Mouse (Mus musculus): ENCODE results near the gene Gm10100. TPM values are rescaled to one million over a fixed set of nuclear protein-coding genes. Genes with fewer than 3 reads are reported as not detected.
"Not testable (repeated sequence)": the region's sequence is repeated elsewhere in the genome, so short reads cannot be mapped to it uniquely, and the experiment has no call there.

Gene Gm10100
- not detected in 2 replicates for polyA plus RNA-seq (2016; fragmentation: Nextera tagmentation; extraction: Ambion mirVana)

DNA sequence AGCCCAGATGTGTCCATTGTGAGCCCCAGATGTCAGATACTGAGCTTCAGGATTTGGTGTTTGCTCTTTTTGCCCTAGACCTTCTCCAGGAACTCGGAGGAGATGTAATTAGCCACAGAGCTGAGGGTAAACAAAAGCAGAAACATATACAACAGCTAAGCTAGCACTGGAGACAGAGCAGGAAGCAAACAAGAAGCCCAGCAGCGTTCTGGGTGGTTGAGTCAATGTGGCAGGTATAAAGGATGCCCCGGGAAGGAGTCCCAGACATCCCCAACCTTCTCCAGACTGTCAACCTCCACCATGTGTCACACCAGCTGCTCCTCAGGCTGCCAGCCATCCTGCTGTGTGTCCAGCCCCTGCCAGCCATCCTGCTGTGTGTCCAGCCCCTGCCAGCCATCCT lies at the start of gene Gm10100:
Gene Gm10100 (plus strand): TSS at position 301 of the 400 bp plus-strand sequence.
- H3K4me3 ChIP-seq (replicated peaks), result no peak within 1 kb of the TSS
- no peak within 1 kb of the TSS for H3K9ac ChIP-seq
- no peaks in the 10 kb centered on the region for H3K9me3 ChIP-seq
- H3K27ac ChIP-seq, result no peak within 1 kb of the TSS
- 32% methylated on average over 3 of the region's 3 CpGs for WGBS
- no peaks in the 10 kb centered on the region for H3K36me3 ChIP-seq (replicated peaks)
- ATAC-seq (ENCODE audit: low FRiP score), result no peak
- H3K4me1 ChIP-seq, result no peaks in the 10 kb centered on the region
- H3K27me3 ChIP-seq, result no peaks in the 10 kb centered on the region
- no peak within 1 kb of the TSS for H3K4me2 ChIP-seq

DNA sequence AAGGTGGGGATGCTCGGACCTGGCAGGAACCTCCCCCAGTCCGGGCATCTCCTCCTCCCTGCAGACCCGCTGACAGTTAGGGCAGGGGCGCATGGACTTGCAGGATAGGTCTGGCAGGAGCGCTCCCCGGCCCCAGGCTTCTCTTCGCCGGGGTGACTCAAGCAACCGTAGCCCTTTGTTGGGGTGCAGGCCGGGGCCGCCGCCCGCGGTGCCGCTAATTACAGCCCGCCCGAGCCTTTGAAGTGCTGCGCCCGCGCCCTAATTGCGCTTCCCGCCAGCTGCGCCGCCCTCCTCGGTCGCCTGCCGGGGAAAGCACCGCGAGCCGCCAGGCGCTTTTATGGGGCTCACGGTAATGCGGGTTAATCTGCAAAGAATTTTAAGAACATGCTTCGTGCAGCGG lies 48.7 kb upstream of the Gm10100 start:
- ATAC-seq (ENCODE audit: low FRiP score), result peak; percentile 72
- Histone ChIP-seq H3K36me3 (replicated peaks) (no peaks in the 10 kb centered on the region), H3K4me1 (peaks cover 22% of the 10 kb centered on the region), H3K27ac (peak overlapping the region; percentile 36; the same call in 1 of the 2 replicates), H3K4me2 (peak overlapping the region; percentile 59), H3K27me3 (peaks cover 47% of the 10 kb centered on the region), H3K4me3 (replicated peaks) (peak overlapping the region; percentile 28), H3K9ac (peak overlapping the region; percentile 2; the same call in 1 of the 2 replicates), H3K9me3 (no peaks in the 10 kb centered on the region)
- under 1% methylated on average over 35 of the region's 35 CpGs for WGBS

DNA sequence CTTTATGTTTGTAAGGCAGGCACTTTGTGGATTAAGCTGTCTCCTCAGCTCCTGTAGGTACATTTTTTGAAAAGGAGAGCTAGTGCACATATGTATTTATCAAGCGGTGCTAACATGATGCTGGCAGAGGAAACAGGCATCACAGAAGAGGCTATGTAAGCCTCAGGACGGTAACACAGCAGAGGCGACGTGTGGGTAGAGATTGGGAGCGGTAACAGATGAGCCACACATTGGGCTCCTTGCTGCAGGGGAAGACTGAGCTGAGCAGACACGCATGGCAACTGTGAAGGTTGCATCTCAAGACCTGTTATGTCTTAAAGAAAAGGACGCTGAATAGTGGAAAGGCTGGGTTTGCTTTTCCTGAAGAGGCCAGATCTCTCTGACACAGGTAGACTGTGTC lies 43.3 kb upstream of the Gm10100 start:
- 80% methylated on average over 7 of the region's 7 CpGs for WGBS
- Histone ChIP-seq H3K9me3 (no peaks in the 10 kb centered on the region), H3K4me3 (replicated peaks) (no peak overlapping the region), H3K27ac (no peak overlapping the region), H3K9ac (no peak overlapping the region), H3K4me2 (no peak overlapping the region), H3K27me3 (peaks cover 60% of the 10 kb centered on the region), H3K4me1 (peaks cover 18% of the 10 kb centered on the region), H3K36me3 (replicated peaks) (no peaks in the 10 kb centered on the region)
- no peak for ATAC-seq (ENCODE audit: low FRiP score)

DNA sequence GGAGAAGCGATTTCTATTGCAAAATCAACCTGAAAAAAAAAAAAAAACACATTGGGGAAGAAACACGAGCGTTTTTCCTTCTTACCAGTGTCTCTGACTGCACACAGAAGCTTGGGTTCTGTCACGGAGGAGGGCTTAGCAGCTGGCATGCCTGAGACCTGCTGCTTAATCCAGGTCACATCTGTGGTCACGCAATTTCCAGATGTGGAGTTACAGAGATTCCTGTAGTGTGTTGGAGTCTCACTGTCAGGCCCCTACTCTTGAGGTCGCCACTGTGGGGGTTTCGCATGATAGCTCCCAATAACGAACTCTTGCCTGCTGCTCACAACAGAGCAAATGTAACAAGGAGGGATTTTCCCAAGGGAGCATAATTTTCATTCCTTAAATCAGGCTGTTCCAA lies 42.1 kb upstream of the Gm10100 start:
- Histone ChIP-seq H3K27me3 (peaks cover 50% of the 10 kb centered on the region), H3K27ac (no peak overlapping the region), H3K9me3 (no peaks in the 10 kb centered on the region), H3K4me2 (no peak overlapping the region), H3K4me1 (peaks cover 18% of the 10 kb centered on the region), H3K36me3 (replicated peaks) (no peaks in the 10 kb centered on the region), H3K9ac (no peak overlapping the region), H3K4me3 (replicated peaks) (no peak overlapping the region)
- 36% methylated on average over 8 of the region's 8 CpGs for WGBS
- ATAC-seq (ENCODE audit: low FRiP score), result no peak

DNA sequence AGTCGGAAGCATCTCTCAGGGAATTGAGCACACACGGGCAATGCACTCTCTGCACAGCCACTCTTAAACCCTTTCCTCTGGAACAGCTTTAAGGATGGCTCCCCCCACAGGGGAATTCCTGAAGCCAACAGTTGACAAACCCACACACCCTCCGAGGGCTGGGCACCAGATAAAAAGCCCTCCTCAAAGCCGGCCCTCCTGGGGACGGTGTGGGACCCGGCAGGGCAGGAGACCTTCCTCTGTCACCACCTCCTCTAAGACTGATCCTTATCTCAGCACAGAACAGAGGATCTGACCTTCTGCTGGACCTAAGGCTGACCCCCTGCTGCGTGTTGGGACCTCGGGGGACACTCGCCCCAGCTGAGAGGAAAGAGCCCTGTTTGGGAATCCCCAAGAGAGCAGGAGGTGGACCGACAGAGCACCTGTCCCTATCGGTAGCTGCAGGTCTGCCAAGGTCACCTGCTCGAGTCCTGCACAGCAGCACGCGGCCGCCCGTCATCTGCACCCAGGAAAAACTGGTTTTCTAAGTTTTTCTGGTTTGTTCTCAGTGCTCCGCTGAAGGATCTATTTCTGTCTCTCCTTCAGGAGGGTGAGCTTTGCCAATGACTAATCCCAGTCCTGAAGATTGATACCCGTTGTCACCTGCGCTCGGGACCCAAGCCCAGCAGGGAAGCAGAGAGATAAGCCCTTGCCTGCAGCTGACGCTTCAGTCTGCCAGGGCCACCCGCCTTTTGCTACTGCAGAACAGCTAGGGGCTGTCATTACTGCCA lies 40.2 kb upstream of the Gm10100 start, which contains the start of gene Tspear:
Gene Tspear (plus strand): TSS at position 675 of the 770 bp plus-strand sequence.
- H3K27me3 ChIP-seq, result peaks cover 45% of the 10 kb centered on the region
- WGBS, result 7% methylated on average over 22 of the region's 22 CpGs

DNA sequence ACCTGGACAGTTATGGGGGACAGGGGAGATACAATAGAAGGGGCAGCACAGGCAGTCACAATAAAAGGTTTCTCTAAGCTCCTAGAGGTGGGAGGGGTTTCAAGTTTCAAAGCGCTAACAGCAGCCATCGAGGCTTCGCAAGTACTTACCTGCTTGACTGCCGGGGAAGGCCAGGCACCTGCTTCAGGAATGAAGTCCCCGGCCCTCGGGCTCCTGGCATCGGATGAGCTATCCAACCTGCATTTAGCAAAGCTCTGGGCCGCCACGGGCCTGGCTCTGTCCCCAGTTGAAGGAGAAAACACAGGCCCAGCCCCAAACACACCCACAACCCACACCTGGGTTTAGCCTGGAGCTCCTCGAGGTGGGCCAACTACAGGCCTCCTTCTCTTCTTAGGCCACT lies 39.3 kb upstream of the Gm10100 start:
- Histone ChIP-seq H3K27me3 (peaks cover 45% of the 10 kb centered on the region), H3K27ac (no peak overlapping the region), H3K4me2 (no peak overlapping the region), H3K36me3 (replicated peaks) (no peaks in the 10 kb centered on the region), H3K4me1 (peaks cover 31% of the 10 kb centered on the region), H3K4me3 (replicated peaks) (no peak overlapping the region), H3K9ac (no peak overlapping the region), H3K9me3 (no peaks in the 10 kb centered on the region)
- 24% methylated on average over 10 of the region's 10 CpGs for WGBS
- ATAC-seq (ENCODE audit: low FRiP score), result no peak

More for the DNA sequence above, 40.2 kb upstream of the Gm10100 start, which contains the start of gene Tspear:
- no peak for ATAC-seq (ENCODE audit: low FRiP score)
- Histone ChIP-seq H3K36me3 (replicated peaks) (no peaks in the 10 kb centered on the region), H3K4me1 (peaks cover 31% of the 10 kb centered on the region), H3K4me2 (no peak within 1 kb of the TSS), H3K9me3 (no peaks in the 10 kb centered on the region), H3K4me3 (replicated peaks) (no peak within 1 kb of the TSS), H3K9ac (no peak within 1 kb of the TSS), H3K27ac (no peak within 1 kb of the TSS)

DNA sequence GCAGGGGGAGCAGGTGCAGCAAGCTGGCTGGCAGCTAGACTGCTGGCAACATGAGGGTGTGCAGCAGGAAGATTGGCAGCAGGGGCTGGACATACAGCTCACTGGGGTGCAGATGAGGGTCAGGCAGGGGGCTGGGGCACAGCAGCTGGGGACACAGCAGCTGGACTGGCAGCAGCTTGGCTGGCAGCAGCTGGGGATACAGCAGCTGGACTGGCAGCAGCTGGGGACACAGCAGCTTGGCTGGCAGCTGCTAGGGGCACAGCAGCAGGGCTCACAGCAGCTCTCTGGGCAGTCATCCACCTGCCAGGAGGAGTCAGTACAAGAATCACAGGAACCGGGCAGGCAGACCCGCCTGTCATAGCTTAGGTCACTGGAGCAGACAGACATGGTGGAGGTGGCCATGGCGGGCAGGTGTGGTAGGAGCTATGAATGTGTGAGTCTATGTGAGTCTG lies 35.9 kb upstream of the Gm10100 start, which contains the start of gene Gm19402:
Gene Gm19402 (minus strand): TSS at position 402 of the 452 bp plus-strand sequence.
- Histone ChIP-seq H3K4me1 (peaks cover 22% of the 10 kb centered on the region), H3K27me3 (peaks cover 25% of the 10 kb centered on the region), H3K27ac (peak within 1 kb of the TSS; percentile 36; the same call in 1 of the 2 replicates)
- not testable (repeated sequence) for ATAC-seq (ENCODE audit: low FRiP score); H3K4me2 ChIP-seq; H3K36me3 ChIP-seq (replicated peaks); H3K9me3 ChIP-seq; H3K9ac ChIP-seq; H3K4me3 ChIP-seq (replicated peaks)
- WGBS, result 62% methylated on average over 3 of the region's 3 CpGs

DNA sequence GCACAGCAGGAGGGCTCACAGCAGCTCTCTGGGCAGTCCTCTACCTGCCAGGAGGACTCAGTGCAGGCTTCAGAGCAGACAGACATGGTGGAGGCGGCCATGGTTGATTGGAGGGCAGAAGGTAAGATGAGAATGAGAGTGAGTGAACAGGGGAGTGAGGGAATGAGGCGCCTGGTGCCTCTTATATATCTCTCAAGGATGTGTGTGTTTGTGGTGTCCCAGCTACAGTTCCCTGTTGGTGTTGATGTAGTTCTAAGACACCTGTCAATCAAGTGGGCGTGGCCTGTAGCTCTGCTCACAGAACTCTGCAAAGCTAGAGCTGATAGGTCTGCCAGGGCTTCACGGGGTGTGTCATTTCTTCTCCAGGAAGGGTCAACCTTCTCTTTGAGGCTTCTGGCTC lies 29.2 kb upstream of the Gm10100 start, which contains the start of gene Gm9508:
Gene Gm9508 (minus strand): TSS at position 101 of the 400 bp plus-strand sequence.
- Histone ChIP-seq H3K4me1 (no peaks in the 10 kb centered on the region; the same call in 1 of the 2 replicates), H3K27me3 (no peaks in the 10 kb centered on the region), H3K36me3 (replicated peaks) (no peaks in the 10 kb centered on the region), H3K9ac (no peak within 1 kb of the TSS), H3K27ac (no peak within 1 kb of the TSS), H3K4me3 (replicated peaks) (no peak within 1 kb of the TSS), H3K9me3 (no peaks in the 10 kb centered on the region), H3K4me2 (no peak within 1 kb of the TSS)
- 36% methylated on average over 4 of the region's 4 CpGs for WGBS
- no peak for ATAC-seq (ENCODE audit: low FRiP score)

DNA sequence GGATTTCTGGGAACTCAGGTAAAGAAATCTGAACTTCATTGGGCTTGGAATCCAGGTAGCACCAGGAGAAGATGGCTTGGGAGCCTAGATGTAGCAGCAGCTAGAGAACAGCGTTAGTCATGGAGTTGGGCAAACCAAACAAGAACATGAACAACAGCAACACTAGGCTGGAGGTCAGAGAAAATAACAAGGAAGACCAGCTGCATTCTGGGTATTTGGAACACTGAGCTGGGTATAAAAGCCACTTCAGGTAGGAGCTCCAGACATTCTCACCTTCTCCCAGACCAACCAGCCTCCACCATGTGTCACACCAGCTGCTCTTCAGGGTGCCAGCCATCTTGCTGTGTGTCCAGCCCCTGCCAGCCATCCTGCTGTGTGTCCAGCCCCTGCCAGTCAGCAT lies 20.0 kb upstream of the Gm10100 start, which contains the start of gene Gm10272:
Gene Gm10272 (plus strand): TSS at position 301 of the 400 bp plus-strand sequence.
- H3K9ac ChIP-seq, result no peak within 1 kb of the TSS
- H3K27me3 ChIP-seq, result no peaks in the 10 kb centered on the region
- H3K27ac ChIP-seq, result no peak within 1 kb of the TSS
- peaks cover 22% of the 10 kb centered on the region for H3K9me3 ChIP-seq
- H3K36me3 ChIP-seq (replicated peaks), result no peaks in the 10 kb centered on the region
- H3K4me2 ChIP-seq, result no peak within 1 kb of the TSS
- ATAC-seq (ENCODE audit: low FRiP score), result no peak
- no peak within 1 kb of the TSS for H3K4me3 ChIP-seq (replicated peaks)
- WGBS, result 96% methylated on average over 1 of the region's 1 CpGs
- H3K4me1 ChIP-seq, result no peaks in the 10 kb centered on the region

DNA sequence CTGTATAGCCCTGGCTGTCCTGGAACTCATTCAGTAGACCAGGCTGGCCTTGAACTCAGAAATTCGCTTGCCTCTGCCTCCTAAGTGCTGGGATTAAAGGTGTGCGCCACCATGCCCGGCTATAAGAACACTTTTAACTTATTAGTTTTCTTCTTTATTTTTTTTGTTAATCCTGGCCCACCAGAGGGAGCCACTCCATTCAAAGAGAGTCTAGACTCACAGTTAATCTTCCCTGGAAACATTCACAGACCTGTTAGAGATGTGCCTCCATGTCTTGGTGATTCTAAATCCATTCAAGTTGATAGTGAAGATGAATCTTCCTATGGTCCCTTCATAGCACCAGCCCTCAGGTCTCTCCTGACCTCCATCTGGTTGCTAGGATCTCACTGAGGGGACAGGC lies 16.5 kb upstream of the Gm10100 start:
- WGBS, result 75% methylated on average over 3 of the region's 3 CpGs
- no peak overlapping the region for H3K27ac ChIP-seq
- no peaks in the 10 kb centered on the region for H3K4me1 ChIP-seq
- no peak overlapping the region for H3K9ac ChIP-seq
- no peak overlapping the region for H3K4me3 ChIP-seq (replicated peaks)
- H3K4me2 ChIP-seq, result no peak overlapping the region
- no peak for ATAC-seq (ENCODE audit: low FRiP score)
- no peaks in the 10 kb centered on the region for H3K27me3 ChIP-seq
- no peaks in the 10 kb centered on the region for H3K36me3 ChIP-seq (replicated peaks)
- peaks cover 19% of the 10 kb centered on the region; the same call in 1 of the 2 replicates for H3K9me3 ChIP-seq

DNA sequence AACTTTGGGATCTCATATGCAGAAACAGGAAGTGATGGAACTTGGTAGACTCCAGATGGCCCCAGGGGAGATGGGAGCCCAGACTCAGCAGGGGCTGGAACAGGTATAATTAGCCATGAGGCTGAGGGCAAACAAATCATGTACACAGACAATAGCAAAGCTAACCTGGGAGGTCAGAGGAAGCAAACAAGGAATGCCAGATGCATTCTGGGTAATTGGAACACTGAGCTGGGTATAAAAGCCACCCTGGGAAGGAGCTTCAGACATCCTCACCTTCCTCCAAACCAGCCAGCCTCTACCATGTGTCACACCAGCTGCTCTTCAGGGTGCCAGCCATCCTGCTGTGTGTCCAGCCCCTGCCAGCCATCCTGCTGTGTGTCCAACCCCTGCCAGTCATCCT lies 15.1 kb upstream of the Gm10100 start, which contains the start of gene Gm10024:
Gene Gm10024 (plus strand): TSS at position 301 of the 400 bp plus-strand sequence.
- H3K4me2 ChIP-seq; H3K36me3 ChIP-seq (replicated peaks): not testable (repeated sequence)

DNA sequence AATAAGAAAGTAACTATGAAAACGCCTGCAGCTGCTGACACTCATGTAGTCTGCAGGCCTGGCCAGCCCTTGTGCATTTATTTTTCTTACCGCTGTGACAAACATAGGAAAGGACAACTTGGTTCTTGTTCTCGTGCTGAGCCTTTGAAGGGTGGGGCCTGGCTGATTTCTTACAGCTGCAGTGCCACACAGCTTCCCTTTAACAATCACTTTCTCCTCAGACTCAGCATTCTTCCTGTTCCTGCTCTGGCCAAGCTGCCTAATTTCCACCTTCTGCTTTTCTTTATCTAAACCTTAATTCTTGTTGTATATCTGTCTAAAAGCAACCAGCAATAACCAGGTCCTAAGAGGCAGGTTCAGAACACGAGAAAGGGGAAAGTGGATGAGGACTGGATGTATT lies 12.6 kb upstream of the Gm10100 start:
- H3K36me3 ChIP-seq (replicated peaks), result no peaks in the 10 kb centered on the region
- no peak for ATAC-seq (ENCODE audit: low FRiP score)
- no peak overlapping the region for H3K9ac ChIP-seq
- H3K4me1 ChIP-seq, result no peaks in the 10 kb centered on the region
- 79% methylated on average over 4 of the region's 4 CpGs for WGBS
- H3K9me3 ChIP-seq, result 0 out of 2 replicates have a peak, but pooled peaks cover 9% of the 10 kb centered on the region
- H3K27me3 ChIP-seq, result no peaks in the 10 kb centered on the region
- no peak overlapping the region for H3K4me2 ChIP-seq
- H3K27ac ChIP-seq, result no peak overlapping the region
- H3K4me3 ChIP-seq (replicated peaks), result no peak overlapping the region

More for the DNA sequence above, 15.1 kb upstream of the Gm10100 start, which contains the start of gene Gm10024:
- H3K27ac ChIP-seq; H3K4me3 ChIP-seq (replicated peaks); H3K9ac ChIP-seq; ATAC-seq (ENCODE audit: low FRiP score); H3K4me1 ChIP-seq; H3K27me3 ChIP-seq: not testable (repeated sequence)
- peaks cover 15% of the 10 kb centered on the region; the same call in 1 of the 2 replicates for H3K9me3 ChIP-seq

Data from forebrain, embryonic 12.5 days (tissue).